Mouse (Mus musculus) cerebellum, adult 11 months (tissue): ENCODE results near the gene Ccnjl.
A peak's percentile ranks its signal among the peaks of the same experiment; 100 is the strongest.

Experiments
- DNase-seq: peaks from one replicate; pipeline ENCODE4 v3.0.0; 2022

The Ccnjl gene

DNA sequence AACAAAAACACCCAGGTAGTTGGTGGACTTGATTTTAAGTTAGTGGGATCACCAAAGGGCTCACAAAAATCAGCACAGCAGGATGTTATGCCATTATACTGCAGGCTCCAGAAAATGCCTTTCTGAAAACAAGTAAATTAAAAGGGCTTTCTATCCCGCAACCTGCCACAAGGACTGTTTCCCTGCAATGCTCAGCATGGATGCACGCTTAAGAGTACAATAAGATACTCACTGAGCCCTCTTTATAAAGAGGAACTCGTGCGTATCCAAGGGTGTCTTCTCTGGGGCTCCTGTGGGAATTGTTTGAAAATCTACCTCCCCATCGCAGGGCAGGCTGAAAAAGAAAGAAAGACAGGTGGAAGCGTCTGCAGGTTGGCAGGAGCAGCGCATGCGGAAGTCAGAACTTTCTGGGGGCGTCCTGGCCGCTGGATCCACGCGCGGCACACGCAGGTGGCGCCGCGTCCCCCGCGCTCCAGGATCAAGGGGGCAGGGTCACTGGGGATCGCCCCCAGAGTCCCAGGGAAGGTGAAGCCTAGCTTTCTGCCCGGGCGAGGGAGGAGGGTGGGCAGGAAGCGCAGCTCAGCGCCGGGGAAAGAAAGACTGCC is 404 bp upstream of the Ccnjl start:
- DNase-seq, result no peak

DNA sequence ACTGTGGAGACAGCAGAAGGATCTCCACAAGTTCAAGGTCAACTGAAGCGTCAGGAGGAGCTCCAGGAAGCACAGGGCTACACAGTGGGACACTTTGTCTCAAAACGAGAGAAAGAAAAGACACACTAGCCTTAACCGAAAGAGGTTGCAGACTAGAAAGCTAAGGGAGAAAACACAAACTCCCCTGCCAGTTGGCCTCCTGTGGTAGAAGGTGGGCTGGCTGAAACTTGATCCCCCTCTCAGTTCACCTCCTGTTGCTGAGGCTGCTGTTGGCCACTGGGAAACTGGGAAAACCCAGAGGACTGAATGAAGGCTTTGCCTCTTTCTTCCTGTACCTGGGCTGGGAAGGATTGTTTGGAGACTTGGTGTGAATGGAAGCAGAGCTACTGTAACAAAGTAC is 1.5 kb downstream of the Ccnjl start:
- no peak for DNase-seq

DNA sequence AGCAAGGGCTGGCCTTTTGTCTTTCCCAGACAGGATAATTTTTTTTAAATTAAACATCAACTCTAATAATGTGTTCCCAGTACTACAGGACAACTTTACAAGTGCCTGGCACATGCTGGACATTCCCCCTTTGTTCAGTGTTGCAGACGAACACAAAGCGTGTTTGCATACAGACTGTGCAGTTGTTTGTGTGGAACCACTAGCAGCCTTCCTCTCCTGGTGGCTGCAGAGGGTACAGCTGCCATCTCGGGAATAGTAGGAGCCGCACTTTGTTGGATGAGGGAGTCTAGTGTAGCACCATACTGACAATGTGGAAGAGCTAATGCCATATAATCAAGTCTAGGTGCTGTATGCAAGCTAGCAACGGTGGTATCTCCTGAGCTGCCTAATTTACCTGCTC is 3.0 kb downstream of the Ccnjl start:
- DNase-seq, result no peak

- DNase-seq, result no peak
These were observed 8.5 kb downstream of the Ccnjl start for GRCm38 (mm10) chr11:43537074-43537473.

- DNase-seq, result no peak
These were observed 11.3 kb downstream of the Ccnjl start for GRCm38 (mm10) chr11:43539863-43540262.

DNA sequence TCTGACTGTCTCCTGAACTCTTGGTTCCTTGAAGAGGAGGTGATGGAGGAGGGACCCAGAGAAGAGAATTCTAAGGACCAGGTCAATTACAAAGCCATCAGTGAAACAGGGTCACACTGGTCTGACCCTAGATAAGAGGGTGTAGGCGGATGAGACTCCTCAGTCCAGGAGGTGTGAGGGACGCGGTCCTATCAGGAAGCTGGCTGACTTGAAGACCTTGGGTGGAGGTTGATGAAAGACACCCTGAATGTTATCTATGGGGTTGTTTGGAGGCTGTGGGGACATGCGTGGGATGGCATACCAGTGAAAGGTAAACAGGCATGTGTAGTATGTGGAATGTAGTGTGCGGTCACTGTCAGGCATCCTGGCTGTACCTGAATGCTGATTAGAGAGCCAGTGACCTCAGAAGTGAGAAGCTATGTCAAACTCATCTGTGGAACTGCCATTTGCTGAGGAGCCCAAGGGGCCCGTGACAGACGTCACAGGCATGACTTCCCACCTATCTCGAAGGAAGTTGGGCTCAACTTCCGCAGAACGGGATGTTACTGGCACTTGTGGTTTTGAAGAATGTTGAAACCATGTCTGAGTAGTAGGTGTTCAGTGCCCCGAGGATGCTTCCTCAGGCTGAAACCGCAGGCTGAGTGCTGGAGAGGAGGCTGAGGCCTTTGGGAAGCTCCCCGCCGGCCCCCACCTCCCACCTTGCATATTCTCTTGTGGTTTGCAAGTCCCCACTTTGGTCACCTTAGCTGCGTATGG is 15.3 kb downstream of the Ccnjl start:
- no peak for DNase-seq

GRCm38 (mm10) chr11:43544819-43545218 is 16.2 kb downstream of the Ccnjl start:
- no peak for DNase-seq

- DNase-seq, result no peak
These were observed 17.4 kb downstream of the Ccnjl start for GRCm38 (mm10) chr11:43545873-43546475.

- no peak for DNase-seq
These were observed 18.1 kb downstream of the Ccnjl start for GRCm38 (mm10) chr11:43546678-43547077.

DNA sequence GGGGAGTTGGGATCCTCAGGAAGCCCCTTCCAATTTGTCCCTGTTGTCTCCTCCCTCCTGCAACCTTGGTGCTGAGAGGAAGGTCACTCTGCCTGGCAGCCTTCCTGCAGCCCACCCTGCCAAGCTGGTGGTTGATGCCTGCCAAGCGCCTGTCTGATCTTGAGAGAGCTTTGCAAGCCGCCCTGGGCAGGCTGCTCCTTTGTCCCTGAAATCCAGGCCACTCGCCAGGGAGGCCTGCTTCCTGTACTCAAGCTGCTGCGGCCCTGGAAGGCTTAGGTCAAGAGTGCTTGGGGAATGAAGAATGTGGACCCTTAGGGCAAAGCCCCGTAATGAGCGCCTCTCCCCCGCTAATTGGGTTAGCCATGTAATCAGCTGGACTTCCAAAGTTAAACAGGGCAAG is 19.6 kb downstream of the Ccnjl start:
- DNase-seq, result peak; percentile 78

- no peak for DNase-seq
These were observed 20.3 kb downstream of the Ccnjl start for GRCm38 (mm10) chr11:43548657-43549435.

GRCm38 (mm10) chr11:43549701-43550100 is 21.1 kb downstream of the Ccnjl start:
- no peak for DNase-seq

- no peak for DNase-seq
These were observed 23.2 kb downstream of the Ccnjl start for GRCm38 (mm10) chr11:43551756-43552155.

DNA sequence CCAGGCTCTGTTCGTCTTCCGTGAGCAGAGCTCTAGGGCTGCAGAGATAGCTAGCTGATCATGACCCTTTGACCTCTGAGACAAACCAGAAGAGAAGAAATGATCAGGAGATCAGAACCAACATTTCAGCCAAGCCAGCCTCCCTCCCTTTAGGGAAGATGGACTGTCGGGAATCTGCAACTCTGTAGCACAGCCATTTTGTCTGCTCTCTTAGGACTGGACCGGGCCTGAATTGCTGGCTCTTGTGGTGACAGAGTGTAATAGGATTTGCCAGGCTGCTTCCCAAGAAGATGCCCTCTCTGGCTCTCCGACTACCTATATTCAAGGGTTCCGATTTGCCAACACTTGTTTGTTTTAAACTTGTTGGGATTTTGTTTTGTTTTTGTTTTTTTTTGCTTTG is 24.1 kb downstream of the Ccnjl start:
- no peak for DNase-seq

DNA sequence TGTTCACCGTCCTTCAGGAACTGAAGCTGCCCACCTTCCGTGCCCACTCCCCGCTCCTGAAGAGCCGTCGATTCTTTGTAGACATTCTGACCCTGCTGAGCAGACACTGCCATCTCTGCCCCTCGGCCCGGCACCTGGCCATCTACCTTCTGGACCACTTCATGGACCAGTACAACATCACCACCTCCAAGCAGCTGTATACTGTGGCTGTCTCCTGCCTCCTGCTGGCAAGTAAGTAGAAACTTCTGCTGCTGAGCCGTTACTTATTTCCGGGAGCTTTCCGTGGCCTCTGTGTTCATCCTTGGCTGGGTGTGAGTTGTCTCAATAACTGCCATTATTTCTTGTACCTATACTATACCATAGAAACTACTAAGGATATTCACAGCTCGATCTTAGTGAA is 28.0 kb downstream of the Ccnjl start:
- DNase-seq, result no peak

- DNase-seq, result no peak
These were observed 31.1 kb downstream of the Ccnjl start for GRCm38 (mm10) chr11:43559515-43560292.

DNA sequence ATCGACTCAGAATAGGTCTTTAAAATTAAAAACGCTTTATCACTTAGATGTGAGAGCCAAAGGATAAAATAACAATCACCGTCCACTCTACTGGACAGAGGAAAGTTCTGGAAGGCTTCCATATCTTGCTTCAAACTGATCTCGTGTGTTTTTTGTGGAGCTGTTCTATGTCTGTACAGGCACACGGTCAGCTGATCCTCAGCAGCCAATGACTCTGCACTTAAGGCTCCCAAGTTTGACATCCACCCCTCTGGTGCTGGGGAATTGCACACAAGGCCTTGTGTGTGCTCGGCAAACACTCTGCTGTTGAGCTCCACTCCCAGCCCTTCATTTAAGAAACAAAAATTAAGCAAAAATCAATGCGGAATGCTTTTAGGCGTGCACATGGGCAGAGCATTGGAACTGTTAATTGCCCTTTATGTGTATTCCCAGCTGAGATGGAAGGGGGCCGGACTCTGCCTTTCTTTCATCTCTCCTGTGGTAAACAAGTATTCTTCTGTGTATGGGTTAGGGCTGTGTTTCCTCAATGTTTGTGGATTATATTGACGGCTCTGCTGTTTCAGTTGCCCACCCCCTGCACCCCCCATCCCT is 35.2 kb downstream of the Ccnjl start:
- DNase-seq, result no peak

DNA sequence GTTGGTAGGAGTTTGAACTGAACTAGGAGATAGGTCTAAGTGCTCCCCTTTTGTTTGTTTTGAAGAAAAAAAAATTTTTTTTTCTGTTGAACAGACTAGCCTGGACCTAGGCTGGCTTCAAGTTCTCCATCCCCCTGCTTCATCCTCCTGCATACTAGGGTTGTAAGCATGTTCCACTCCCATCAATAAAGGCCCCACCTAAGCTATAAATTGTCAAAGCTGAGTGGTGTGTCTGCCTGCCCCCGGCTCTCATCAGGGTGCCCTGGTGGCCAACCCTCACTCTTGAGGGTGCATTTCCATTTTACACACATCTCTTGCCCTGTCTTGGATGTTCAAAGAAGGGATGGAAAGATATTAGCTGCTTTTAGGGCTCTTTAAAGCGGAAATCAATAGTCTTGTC is 36.8 kb downstream of the Ccnjl start:
- DNase-seq, result no peak

DNA sequence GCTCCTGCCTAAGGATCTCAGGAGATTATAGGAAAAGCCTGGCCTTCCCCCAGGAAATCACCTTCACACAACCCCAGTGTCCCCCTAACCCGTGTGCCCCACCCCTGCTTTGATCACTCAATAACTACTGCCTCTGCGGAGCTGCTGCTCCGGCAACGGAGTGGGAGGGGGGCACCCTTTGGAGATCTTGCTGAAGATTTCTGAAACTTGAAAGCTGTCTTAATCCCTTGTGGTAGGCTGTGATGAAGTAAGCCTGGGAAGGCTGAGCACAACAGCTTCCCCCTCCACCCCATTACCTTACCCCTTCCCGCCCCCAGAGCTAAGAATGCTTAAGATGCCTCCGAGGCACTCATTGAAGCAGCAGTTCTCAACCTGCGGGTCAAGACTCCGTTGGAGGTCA is 37.3 kb downstream of the Ccnjl start:
- no peak for DNase-seq

- DNase-seq, result no peak
These were observed 38.1 kb downstream of the Ccnjl start for GRCm38 (mm10) chr11:43566696-43567095.

GRCm38 (mm10) chr11:43568263-43568662 is 39.7 kb downstream of the Ccnjl start:
- peak; percentile 27 for DNase-seq

DNA sequence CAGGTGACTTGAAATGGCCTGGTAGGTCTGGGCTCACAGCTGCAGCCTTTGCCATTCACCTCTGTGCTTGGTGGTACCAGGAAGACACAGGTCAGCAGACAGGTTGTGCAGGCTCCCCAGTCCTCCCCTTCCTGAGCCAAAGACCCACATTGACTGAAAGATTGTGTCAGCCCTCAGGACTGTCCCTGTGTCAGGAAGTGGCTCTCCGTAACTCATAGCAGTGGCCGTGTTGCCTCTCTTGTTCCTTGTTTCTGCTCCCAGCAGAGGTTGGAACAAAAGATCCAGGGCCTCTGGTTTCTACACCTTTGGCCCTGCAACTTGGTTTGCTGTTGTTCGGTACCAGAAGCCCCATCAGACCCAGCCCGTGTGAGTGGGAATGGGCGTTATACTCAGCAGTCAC is 40.6 kb downstream of the Ccnjl start:
- no peak for DNase-seq
